Mouse (Mus musculus) lung, embryonic 15.5 days (tissue): ENCODE data around the gene Hist2h2aa2. TPM values are rescaled to one million over a fixed set of nuclear protein-coding genes. Genes with fewer than 3 reads are reported as not detected.
"Not testable (repeated sequence)": the region's sequence is repeated elsewhere in the genome, so short reads cannot be mapped to it uniquely, and the experiment has no call there.

Source experiments
- ATAC-seq: fragments of 200-750 bp; cut with Nextera tagmentation; 2 replicates; pipeline ENCODE4 v1.8.0; 2017; ENCODE audit warnings: moderate number of reproducible peaks, borderline replicate concordance; ENCODE audit not compliant: low FRiP score, low TSS enrichment; ENCODE audit errors: extremely low read depth
- H3K27ac ChIP-seq: fragments of 300-500 bp; sonication (generic); 2 replicates; pipeline ENCODE4 v1.5.1; 2015; ENCODE audit warnings: moderate library complexity, mild to moderate bottlenecking, inconsistent platforms
- H3K27me3 ChIP-seq: fragments of 300-500 bp; sonication (generic); 2 replicates; pipeline ENCODE4 v1.6.1; 2015; ENCODE audit warnings: inconsistent platforms
- H3K36me3 ChIP-seq: fragments of 300-500 bp; sonication (generic); 2 replicates; pipeline ENCODE4 v1.6.1; 2015; ENCODE audit warnings: inconsistent platforms
- H3K4me1 ChIP-seq: fragments of 300-500 bp; sonication (generic); 2 replicates; pipeline ENCODE4 v1.6.1; 2015; ENCODE audit warnings: inconsistent platforms
- H3K4me2 ChIP-seq: fragments of 300-500 bp; sonication (generic); 2 replicates; pipeline ENCODE4 v1.6.1; 2015; ENCODE audit warnings: inconsistent platforms, mild to moderate bottlenecking, moderate library complexity
- H3K4me3 ChIP-seq: fragments of 300-500 bp; sonication (generic); 2 replicates; pipeline ENCODE4 v1.5.1; 2015; ENCODE audit warnings: mild to moderate bottlenecking, inconsistent platforms
- H3K9ac ChIP-seq: fragments of 300-500 bp; sonication (generic); 2 replicates; pipeline ENCODE4 v1.6.1; 2015; ENCODE audit warnings: inconsistent platforms
- H3K9me3 ChIP-seq: fragments of 300-500 bp; sonication (generic); 2 replicates; pipeline ENCODE4 v1.6.1; 2016; ENCODE audit warnings: inconsistent platforms
- WGBS: fragments of 180-500 bp; shearing (Covaris S2); methylation state at CpG from one replicate; pipeline ENCODE4 v1.1.7; 2015; 5-methylcytosine and 5-hydroxymethylcytosine counted together
- microRNA-seq: library from miRNA; unstranded; fragments of <30 nt; microRNA quantifications from one replicate; pipeline ENCODE4, GENCODE M21; 2016
- polyA plus RNA-seq: library from polyadenylated mRNA; unstranded; fragments of >200 nt; fragmentation: Nextera tagmentation; extraction: Ambion mirVana; gene quantifications from 2 replicates; pipeline ENCODE4 v1.2.1, GENCODE M21; 2015

Gene Hist2h2aa2
- polyA plus RNA-seq, 1 experiment from 2014 or later: 58.4 TPM

DNA sequence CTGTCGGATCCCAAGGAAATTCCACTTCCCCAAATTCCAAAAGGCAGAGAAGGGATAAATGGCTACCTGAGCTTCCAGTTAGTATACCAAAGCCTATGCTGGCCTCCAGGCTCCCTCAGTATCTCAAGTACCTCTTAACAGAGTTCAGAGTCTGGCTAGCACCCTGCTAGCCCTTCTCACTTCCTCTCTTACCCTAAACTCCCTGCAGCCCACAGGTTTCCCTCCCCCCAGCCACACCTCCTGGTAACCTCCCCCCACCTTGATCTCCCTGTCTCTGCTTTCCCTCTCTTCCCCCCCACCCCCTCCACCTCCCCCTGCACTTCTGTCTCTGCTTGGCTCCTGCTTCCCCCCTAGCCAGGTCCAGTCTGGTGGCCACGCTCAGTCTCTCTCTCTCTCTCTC is 40.3 kb downstream of the Hist2h2aa2 start:
- H3K4me2 ChIP-seq: no peak overlapping the region
- H3K9ac ChIP-seq: no peak overlapping the region
- 30% methylated on average over 2 of the region's 2 CpGs for WGBS
- no peaks in the 10 kb centered on the region for H3K36me3 ChIP-seq
- H3K9me3 ChIP-seq: no peaks in the 10 kb centered on the region
- no peaks in the 10 kb centered on the region for H3K27me3 ChIP-seq
- no peak overlapping the region for H3K27ac ChIP-seq
- H3K4me3 ChIP-seq: no peak overlapping the region
- H3K4me1 ChIP-seq: peaks cover 13% of the 10 kb centered on the region
- ATAC-seq: no peak

DNA sequence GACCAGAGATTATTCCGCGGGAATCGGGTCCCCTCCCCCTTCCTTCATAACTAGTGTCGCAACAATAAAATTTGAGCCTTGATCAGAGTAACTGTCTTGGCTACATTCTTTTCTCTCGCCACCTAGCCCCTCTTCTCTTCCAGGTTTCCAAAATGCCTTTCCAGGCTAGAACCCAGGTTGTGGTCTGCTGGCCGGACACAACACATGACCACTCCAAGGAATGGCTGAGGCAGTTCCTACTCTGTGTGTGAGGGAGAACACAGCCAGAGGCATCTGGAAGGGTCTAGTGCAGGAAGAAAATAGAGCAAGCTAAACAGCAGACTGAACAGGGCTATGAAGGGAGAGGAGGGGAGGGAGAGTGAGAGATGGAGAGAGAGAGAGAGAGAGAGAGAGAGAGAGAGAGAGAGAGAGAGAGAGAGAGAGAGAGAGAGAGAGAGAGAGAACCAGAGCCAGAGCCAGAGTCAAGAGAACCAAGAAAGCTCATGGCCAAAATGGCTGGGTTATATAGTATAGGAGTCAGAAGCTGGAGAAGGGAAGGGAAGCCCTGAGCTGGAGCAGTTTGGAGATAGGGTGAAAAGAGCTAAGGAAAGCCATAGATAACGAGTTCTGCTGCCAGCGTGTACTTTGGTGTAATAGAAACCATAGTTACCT is 41.4 kb downstream of the Hist2h2aa2 start:
- Histone ChIP-seq H3K4me1 (peaks cover 13% of the 10 kb centered on the region), H3K4me2 (peak overlapping the region; percentile 99)
- H3K9ac ChIP-seq, H3K4me3 ChIP-seq, H3K27me3 ChIP-seq, H3K9me3 ChIP-seq, H3K36me3 ChIP-seq, ATAC-seq, H3K27ac ChIP-seq: not testable (repeated sequence)
- WGBS: 23% methylated on average over 8 of the region's 8 CpGs

DNA sequence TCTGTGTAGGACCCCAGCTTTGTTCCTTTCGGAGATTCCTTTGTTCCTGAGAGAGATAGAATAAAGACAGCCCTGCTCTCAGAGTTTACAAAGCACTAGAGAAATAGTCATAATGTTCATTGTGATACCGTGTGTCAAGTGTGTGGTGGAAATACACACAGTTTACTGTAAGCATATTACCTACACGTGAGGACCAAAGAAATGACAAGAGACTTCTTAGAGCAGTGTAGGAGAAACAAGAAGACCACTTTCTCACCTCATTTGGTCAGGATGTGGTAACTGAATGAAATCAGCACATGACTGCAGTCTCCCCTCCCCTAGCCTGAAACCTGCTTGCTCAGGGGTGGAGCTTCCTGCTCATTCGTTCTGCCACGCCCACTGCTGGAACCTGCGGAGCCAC is 41.9 kb downstream of the Hist2h2aa2 start:
- Histone ChIP-seq H3K4me2 (peak overlapping the region; percentile 99), H3K9ac (no peak overlapping the region), H3K27me3 (no peaks in the 10 kb centered on the region), H3K9me3 (no peaks in the 10 kb centered on the region), H3K4me1 (peaks cover 13% of the 10 kb centered on the region), H3K36me3 (no peaks in the 10 kb centered on the region), H3K27ac (peak overlapping the region; percentile 29; the same call in 1 of the 2 replicates), H3K4me3 (peak overlapping the region; percentile 65)
- peak; percentile 29; the same call in 1 of the 2 replicates for ATAC-seq
- 7% methylated on average over 6 of the region's 6 CpGs for WGBS

DNA sequence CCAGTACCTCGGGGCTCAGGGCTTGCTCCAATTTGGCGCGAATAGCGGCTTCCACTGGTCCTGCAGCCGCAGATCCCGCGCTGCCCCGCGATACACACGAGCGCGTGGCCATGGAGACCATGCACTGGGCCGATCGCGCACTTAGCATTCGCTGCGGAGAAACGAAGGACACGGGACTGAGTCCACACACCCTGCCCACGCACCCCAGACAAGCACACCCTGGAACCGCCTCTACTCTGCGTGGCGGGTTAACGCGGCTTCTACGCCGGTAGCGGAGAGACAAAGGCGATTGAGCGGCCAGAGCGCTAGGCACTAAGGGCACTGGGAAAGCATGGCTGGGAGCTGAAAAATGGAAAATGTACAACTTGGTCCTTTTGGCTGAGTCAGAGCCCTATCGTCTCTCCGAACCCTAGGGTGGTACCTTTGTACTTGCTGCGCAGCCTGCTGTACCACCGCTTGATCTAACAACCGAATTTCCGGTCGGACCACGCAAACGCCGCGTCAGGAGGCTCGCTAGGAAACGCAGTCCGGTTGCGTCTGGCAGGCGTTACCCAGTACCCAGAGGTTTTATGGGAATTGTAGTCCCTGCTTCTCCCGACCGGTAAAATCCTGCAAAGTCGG is 42.8 kb downstream of the Hist2h2aa2 start:
- Histone ChIP-seq H3K4me2 (peak overlapping the region; percentile 99), H3K4me3 (peak overlapping the region; percentile 65), H3K27ac (peak overlapping the region; percentile 94), H3K36me3 (no peaks in the 10 kb centered on the region), H3K27me3 (no peaks in the 10 kb centered on the region), H3K9ac (peak overlapping the region; percentile 81), H3K4me1 (peaks cover 13% of the 10 kb centered on the region), H3K9me3 (no peaks in the 10 kb centered on the region)
- under 1% methylated on average over 50 of the region's 50 CpGs for whole genome bisulfite sequencing
- peak; percentile 92 for ATAC-seq

DNA sequence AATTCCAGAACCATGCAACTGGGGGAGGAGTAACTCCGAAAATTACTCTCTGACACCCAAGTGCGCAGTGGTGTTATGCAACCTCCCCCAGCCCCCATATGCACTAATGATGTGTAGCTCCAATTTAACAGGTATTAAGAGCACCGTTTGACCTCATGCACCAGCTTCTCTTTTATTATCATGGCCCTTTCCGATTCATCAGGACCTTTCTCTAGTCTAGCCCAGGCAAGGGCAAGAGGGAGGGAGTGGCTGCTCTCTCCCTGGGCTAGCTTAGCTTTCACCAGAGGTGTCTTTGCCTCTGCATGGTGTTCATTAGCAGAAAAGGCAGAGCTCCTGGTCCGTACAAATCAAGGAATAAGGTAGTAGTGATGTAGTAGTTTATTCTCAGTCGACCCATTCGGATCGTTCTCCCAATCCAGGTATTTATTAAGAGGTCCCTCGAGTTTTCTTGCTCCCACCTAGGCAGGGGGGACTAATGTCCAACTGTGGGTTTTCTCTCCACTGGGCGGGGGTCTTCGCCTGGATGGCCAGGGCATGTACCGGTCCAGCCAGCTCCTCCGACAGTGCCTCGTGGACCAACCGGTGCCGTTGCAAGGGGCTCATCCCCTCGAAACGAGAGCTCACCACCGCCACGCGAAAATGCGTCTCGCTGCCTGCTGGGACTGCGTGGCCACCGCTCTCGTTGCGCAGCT is 43.5 kb downstream of the Hist2h2aa2 start:
- ATAC-seq: no peak; the same call in 1 of the 2 replicates
- H3K4me1 ChIP-seq: peaks cover 13% of the 10 kb centered on the region
- H3K36me3 ChIP-seq: no peaks in the 10 kb centered on the region
- WGBS: 18% methylated on average over 27 of the region's 27 CpGs
- peak overlapping the region; percentile 81 for H3K9ac ChIP-seq
- no peaks in the 10 kb centered on the region for H3K27me3 ChIP-seq
- H3K9me3 ChIP-seq: no peaks in the 10 kb centered on the region
- peak overlapping the region; percentile 94 for H3K27ac ChIP-seq
- H3K4me3 ChIP-seq: peak overlapping the region; percentile 65
- H3K4me2 ChIP-seq: peak overlapping the region; percentile 99

DNA sequence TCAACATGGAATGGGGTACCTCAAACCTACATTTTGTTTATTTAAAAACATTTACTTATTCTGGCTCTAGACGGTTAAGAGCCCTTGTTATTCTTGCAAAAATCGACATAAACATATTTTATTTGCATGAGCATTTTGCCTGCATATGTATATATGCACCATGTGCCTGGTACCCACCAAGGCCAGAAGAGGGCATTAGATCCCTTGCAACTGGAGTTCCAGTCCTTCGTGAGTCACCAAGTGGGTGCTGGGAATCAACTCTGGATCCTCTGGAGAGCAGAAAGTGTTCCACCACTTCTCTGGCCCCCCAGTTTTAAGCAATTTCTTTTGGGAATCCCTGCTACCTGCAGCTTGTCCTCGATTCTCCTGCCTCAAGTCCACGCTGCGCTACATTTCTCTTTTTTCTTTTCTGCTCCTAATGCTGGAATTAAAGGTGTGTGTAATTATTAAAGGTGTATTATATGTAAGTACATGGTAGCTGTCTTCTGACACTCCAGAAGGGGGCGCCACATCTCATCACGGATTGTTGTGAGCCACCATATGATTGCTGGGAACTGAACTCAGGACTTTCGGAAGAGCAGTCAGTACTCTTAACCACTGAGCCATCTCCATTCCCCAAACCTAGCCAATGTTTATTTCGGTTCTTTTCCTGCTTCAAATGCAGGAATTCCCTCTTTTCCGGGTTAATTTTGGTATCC is 44.3 kb downstream of the Hist2h2aa2 start:
- Histone ChIP-seq H3K27ac (no peak overlapping the region), H3K4me3 (no peak overlapping the region), H3K27me3 (no peaks in the 10 kb centered on the region), H3K4me1 (peaks cover 13% of the 10 kb centered on the region), H3K9me3 (no peaks in the 10 kb centered on the region), H3K4me2 (peak overlapping the region; percentile 99; the same call in 1 of the 2 replicates), H3K36me3 (no peaks in the 10 kb centered on the region), H3K9ac (no peak overlapping the region)
- ATAC-seq: no peak
- 90% methylated on average over 11 of the region's 11 CpGs for WGBS

DNA sequence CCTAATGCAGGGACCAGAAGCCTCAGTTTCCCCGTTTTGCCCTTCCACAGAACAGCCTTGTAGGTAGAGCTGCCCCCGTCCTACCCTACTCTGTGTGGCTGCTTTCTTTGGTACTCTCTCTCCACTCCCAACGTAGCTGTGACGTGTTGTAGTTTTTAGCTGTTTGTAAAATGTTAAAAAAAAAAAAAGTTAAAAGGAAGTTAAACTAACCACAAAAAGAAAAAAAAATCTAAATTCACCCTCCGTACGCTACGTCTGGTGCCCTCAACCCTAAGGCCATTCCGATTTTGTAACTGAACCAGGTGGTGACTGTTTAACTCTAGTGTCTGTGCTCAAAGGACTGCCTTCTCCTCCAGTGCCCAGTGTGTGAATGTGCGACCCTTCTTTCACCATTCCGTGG is 45.1 kb downstream of the Hist2h2aa2 start:
- ATAC-seq: no peak
- Histone ChIP-seq H3K4me3 (no peak overlapping the region), H3K9me3 (no peaks in the 10 kb centered on the region), H3K27me3 (no peaks in the 10 kb centered on the region), H3K27ac (no peak overlapping the region), H3K36me3 (no peaks in the 10 kb centered on the region), H3K4me1 (peaks cover 13% of the 10 kb centered on the region), H3K4me2 (no peak overlapping the region), H3K9ac (no peak overlapping the region)
- WGBS: 81% methylated on average over 10 of the region's 10 CpGs

DNA sequence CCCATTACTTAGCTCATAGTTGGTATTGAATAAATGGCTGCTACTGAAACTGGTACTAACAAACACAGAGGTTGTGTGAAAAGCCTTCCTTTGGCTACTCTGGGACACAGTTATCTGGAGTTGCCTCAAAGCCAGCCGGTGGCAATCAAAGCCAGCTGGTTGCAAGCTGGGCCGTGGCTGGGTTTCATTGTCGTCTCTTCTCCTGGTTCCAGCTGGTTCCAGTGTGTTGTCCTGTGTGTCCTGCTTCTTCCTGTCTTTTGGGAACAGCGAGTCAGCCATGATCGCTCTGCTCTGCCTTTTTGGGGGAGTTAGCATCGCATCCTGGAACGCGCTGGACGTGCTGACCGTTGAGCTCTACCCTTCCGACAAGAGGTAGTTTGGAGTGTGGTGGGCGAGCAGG is 47.1 kb downstream of the Hist2h2aa2 start:
- no peaks in the 10 kb centered on the region for H3K36me3 ChIP-seq
- ATAC-seq: no peak
- no peaks in the 10 kb centered on the region for H3K27me3 ChIP-seq
- no peaks in the 10 kb centered on the region for H3K9me3 ChIP-seq
- H3K4me1 ChIP-seq: peaks cover 10% of the 10 kb centered on the region
- no peak overlapping the region for H3K4me2 ChIP-seq
- H3K9ac ChIP-seq: no peak overlapping the region
- no peak overlapping the region for H3K27ac ChIP-seq
- WGBS: 55% methylated on average over 12 of the region's 12 CpGs
- H3K4me3 ChIP-seq: no peak overlapping the region

Small RNA genes within 50 kb of the gene (microRNA-seq; reads per million reads assigned to microRNA genes)
- not detected for gene Gm44492
- gene Gm47311: not detected
- gene Gm47313: not detected

Other genes starting within 250 kb of the Hist2h2aa2 start
- gene Plekho1, start 244.3 kb downstream of the Hist2h2aa2 start, polyA plus RNA-seq: 36.0 and 38.2 TPM in 2 replicates
- 32.2 and 33.4 TPM in 2 replicates for gene Vps45, start 181.8 kb downstream of the Hist2h2aa2 start, polyA plus RNA-seq
- gene Otud7b, start 135.7 kb downstream of the Hist2h2aa2 start, polyA plus RNA-seq: 22.0 and 22.9 TPM in 2 replicates
- gene Mtmr11, start 78.3 kb downstream of the Hist2h2aa2 start, polyA plus RNA-seq: 11.2 and 14.9 TPM in 2 replicates
- 168 and 175 TPM in 2 replicates for gene Sf3b4, start 67.9 kb downstream of the Hist2h2aa2 start, polyA plus RNA-seq
- gene Sv2a, start 59.1 kb downstream of the Hist2h2aa2 start, polyA plus RNA-seq: 3.7 and 4.4 TPM in 2 replicates
- 56.8 and 64.4 TPM in 2 replicates for gene Bola1, start 20.6 kb downstream of the Hist2h2aa2 start, polyA plus RNA-seq
- 1.1 and 1.4 TPM in 2 replicates for gene Hist2h2ab, start 20.4 kb downstream of the Hist2h2aa2 start, polyA plus RNA-seq
- 13.7 and 17.4 TPM in 2 replicates for gene Hist2h2ac, start 19.4 kb downstream of the Hist2h2aa2 start, polyA plus RNA-seq
- 7.2 and 7.4 TPM in 2 replicates for gene Hist2h2be, start 19.2 kb downstream of the Hist2h2aa2 start, polyA plus RNA-seq
- gene Hist2h3c2, start 1.1 kb downstream of the Hist2h2aa2 start, polyA plus RNA-seq: 9.8 and 13.7 TPM in 2 replicates
- 20.4 and 20.5 TPM in 2 replicates for gene Hist2h2aa1, start 5.2 kb upstream of the Hist2h2aa2 start, polyA plus RNA-seq
- 0.45 and 1.9 TPM in 2 replicates for gene Hist2h3c1, start 6.4 kb upstream of the Hist2h2aa2 start, polyA plus RNA-seq
- gene Hist2h4, start 23.0 kb upstream of the Hist2h2aa2 start, polyA plus RNA-seq: 15.9 and 16.1 TPM in 2 replicates
- gene Hist2h3b, start 28.4 kb upstream of the Hist2h2aa2 start, polyA plus RNA-seq: 87.1 and 95.3 TPM in 2 replicates
- 10.1 and 18.0 TPM in 2 replicates for gene Hist2h2bb, start 29.5 kb upstream of the Hist2h2aa2 start, polyA plus RNA-seq
- gene Fcgr1, start 53.7 kb upstream of the Hist2h2aa2 start, polyA plus RNA-seq: 2.4 and 3.6 TPM in 2 replicates
- gene BC107364, start 212.0 kb upstream of the Hist2h2aa2 start, polyA plus RNA-seq: 0.14 TPM in 1 of 2 replicates, not detected in the other